Mouse (Mus musculus): ENCODE measurements around the gene Tmem86a.

DNA sequence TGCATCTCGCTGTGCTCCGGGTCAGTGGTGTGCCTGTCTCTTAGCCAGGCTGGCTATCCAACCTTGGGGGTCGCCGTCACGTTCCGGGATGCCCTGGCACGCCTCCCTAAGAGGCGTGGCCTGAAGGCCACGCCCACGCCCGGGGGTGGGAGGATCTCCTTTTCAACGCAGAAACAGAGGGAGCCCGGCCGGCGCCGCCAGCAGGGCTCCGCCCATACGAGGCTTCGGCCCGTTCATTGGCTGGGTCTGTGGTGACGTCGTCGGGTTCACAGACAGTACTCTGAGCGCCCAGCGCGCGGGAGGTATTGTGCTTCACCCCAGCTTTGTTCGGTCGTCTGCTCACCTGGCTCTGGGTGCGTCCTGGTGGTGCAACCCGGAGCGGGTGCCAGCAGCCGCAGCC, at the start of gene Tmem86a:
- TF ChIP-seq HCFC1 (IDR thresholded peaks at IDR 0.05; ENCODE audit: borderline replicate concordance, insufficient read depth, low read length) (no peak), ZNF384 (IDR thresholded peaks at IDR 0.05; ENCODE audit: low read depth, low read length) (no peak)
